Mouse (Mus musculus) midbrain, embryonic 16.5 days (tissue): Measurements from ENCODE around the gene Gm48551. TPM values are rescaled to one million over a fixed set of nuclear protein-coding genes. Genes with fewer than 3 reads are reported as not detected.
A peak's percentile ranks its signal among the peaks of the same experiment; 100 is the strongest.

Source experiments
- ATAC-seq: fragments of 200-750 bp; cut with Nextera tagmentation; 2 replicates; pipeline ENCODE4 v1.8.0; 2017; ENCODE audit warnings: moderate TSS enrichment
- H3K27ac ChIP-seq: fragments of 300-500 bp; sonication (generic); 2 replicates; pipeline ENCODE4 v1.5.1; 2014; ENCODE audit warnings: mild to moderate bottlenecking, low read length, mixed read lengths
- H3K27me3 ChIP-seq: fragments of 300-500 bp; sonication (generic); 2 replicates; pipeline ENCODE4 v1.6.1; 2014; ENCODE audit warnings: low read depth, low read length, mixed read lengths; ENCODE audit not compliant: control insufficient read depth, insufficient read depth
- H3K36me3 ChIP-seq: fragments of 300-500 bp; sonication (generic); 2 replicates; pipeline ENCODE4 v1.6.1; 2014; ENCODE audit warnings: mild to moderate bottlenecking, low read length, moderate library complexity, mixed read lengths; ENCODE audit not compliant: control insufficient read depth, insufficient read depth
- H3K4me1 ChIP-seq: fragments of 300-500 bp; sonication (generic); 2 replicates; pipeline ENCODE4 v1.6.1; 2014; ENCODE audit warnings: mild to moderate bottlenecking, low read length, mixed read lengths; ENCODE audit not compliant: control insufficient read depth, insufficient read depth
- H3K4me2 ChIP-seq: fragments of 300-500 bp; sonication (generic); 2 replicates; pipeline ENCODE4 v1.6.1; 2014; ENCODE audit warnings: mild to moderate bottlenecking, low read length, mixed read lengths
- H3K4me3 ChIP-seq: fragments of 300-500 bp; sonication (generic); 2 replicates; pipeline ENCODE4 v1.5.1; 2014; ENCODE audit warnings: low read depth, mild to moderate bottlenecking, low read length, moderate library complexity, mixed read lengths
- H3K9ac ChIP-seq: fragments of 300-500 bp; sonication (generic); 2 replicates; pipeline ENCODE4 v1.6.1; 2014; ENCODE audit warnings: low read depth, low read length, mixed read lengths
- H3K9me3 ChIP-seq: fragments of 300-500 bp; sonication (generic); replicated peaks from 2 replicates; pipeline ENCODE4 v1.6.1; 2014; ENCODE audit warnings: mild to moderate bottlenecking, low read length, mixed read lengths; ENCODE audit not compliant: control insufficient read depth, poor library complexity, severe bottlenecking
- WGBS: fragments of 180-500 bp; shearing (Covaris S2); extraction: QIAGEN DNeasy Blood & Tissue Kit; methylation state at CpG from one replicate; pipeline ENCODE4 v1.1.7; 2014; 5-methylcytosine and 5-hydroxymethylcytosine counted together
- microRNA-seq: library from miRNA; unstranded; fragments of <30 nt; microRNA quantifications from one replicate; pipeline ENCODE4, GENCODE M21; 2017
- polyA plus RNA-seq: library from polyadenylated mRNA; unstranded; fragments of >200 nt; fragmentation: Nextera tagmentation; extraction: Ambion mirVana; gene quantifications from 2 replicates; pipeline ENCODE4 v1.2.1, GENCODE M21; 2015

The Gm48551 gene
- polyA plus RNA-seq, 1 experiment from 2014 or later: 6.1 TPM

DNA sequence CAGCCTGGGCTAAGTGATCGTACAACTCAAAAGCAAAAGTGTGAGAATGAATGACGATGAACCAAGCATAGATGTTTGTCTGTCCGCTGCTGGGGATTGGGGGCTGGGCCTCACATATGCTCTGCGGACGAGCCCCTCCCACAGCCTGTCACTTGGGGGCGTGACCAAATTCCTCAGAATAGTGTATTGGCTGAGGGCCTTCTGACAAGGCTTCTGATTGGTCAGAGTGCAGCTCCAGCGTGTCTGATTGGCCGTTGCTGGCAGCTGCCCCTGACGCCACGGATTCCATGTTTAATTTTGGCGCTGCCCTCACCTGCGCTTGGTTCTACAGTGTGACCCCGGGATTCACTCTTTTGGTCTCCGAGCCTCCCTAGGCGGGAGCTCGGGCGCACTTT lies 48.6 kb downstream of the Gm48551 start:
- Histone ChIP-seq H3K4me2 (peak overlapping the region; percentile 61), H3K27ac (peak overlapping the region; percentile 50; the same call in 1 of the 2 replicates), H3K4me3 (peak overlapping the region; percentile 30), H3K36me3 (no peaks in the 10 kb centered on the region), H3K27me3 (peaks cover 3% of the 10 kb centered on the region), H3K9me3 (no peaks in the 10 kb centered on the region), H3K9ac (peak overlapping the region; percentile 54), H3K4me1 (peaks cover 22% of the 10 kb centered on the region)
- peak; percentile 89 for ATAC-seq
- 5% methylated on average over 17 of the region's 17 CpGs for WGBS

GRCm38 (mm10) chr10:81433541-81434289 lies 49.4 kb downstream of the Gm48551 start:
- Histone ChIP-seq H3K9ac (peak overlapping the region; percentile 54; the same call in 1 of the 2 replicates), H3K27me3 (no peaks in the 10 kb centered on the region; the same call in 1 of the 2 replicates), H3K9me3 (no peaks in the 10 kb centered on the region), H3K4me1 (peaks cover 22% of the 10 kb centered on the region), H3K4me3 (no peak overlapping the region), H3K27ac (no peak overlapping the region), H3K36me3 (no peaks in the 10 kb centered on the region), H3K4me2 (no peak overlapping the region; the same call in 1 of the 2 replicates)
- no peak for ATAC-seq
- 72% methylated on average over 26 of the region's 26 CpGs for WGBS

DNA sequence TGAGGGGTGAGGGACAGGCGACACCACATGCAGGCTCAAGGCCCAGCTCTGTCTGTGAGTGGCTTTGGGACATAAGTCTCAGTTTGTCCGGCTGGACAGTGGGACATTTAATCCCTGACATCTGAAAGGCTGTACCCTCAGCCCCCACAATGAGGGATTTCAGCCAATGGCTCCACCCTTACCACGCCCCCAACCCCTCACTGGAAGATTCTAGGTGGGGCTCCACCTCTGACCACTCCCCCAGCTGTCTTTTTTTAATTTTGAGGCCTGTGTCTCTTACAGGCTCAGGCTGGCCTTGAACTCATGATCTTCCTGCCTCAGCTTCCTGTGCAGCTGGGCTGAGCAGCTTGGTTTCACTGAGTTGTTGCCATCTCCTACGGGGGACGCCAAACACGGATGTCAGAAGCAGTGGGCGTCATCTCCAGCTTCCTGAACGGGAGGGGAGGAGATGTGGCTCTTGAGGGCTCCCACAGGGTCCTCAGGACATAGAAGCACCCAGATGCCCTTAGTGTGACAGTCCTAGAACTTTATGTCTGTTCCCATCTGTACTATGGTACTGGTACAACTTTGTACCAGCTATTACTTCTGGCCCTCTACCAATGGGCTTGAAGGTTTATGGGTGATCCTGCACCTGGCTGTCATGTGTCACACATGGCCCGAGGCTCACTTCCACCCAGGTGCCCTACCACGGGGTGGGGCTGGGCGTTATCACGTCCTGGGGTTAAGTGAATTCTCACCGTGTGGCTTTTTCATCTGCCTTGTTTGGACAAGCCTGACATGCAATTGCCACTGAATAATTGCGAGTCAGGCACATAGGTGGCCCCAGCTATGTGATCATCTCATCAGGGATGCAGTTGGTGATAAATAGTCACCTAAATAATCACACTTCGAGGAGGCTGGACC lies 50.3 kb downstream of the Gm48551 start:
- H3K4me1 ChIP-seq: peaks cover 18% of the 10 kb centered on the region
- no peaks in the 10 kb centered on the region for H3K36me3 ChIP-seq
- no peak overlapping the region for H3K4me3 ChIP-seq
- no peak for ATAC-seq
- WGBS: 66% methylated on average over 15 of the region's 15 CpGs
- no peak overlapping the region for H3K4me2 ChIP-seq
- H3K27me3 ChIP-seq: no peaks in the 10 kb centered on the region; the same call in 1 of the 2 replicates
- H3K27ac ChIP-seq: peak overlapping the region; percentile 66; the same call in 1 of the 2 replicates
- 0 out of 2 replicates have a peak overlapping the region, but pooled peaks have one; percentile 6 for H3K9ac ChIP-seq
- no peaks in the 10 kb centered on the region for H3K9me3 ChIP-seq

- 61% methylated on average over 3 of the region's 3 CpGs for WGBS
- Histone ChIP-seq H3K9ac (no peak overlapping the region), H3K4me1 (peaks cover 15% of the 10 kb centered on the region), H3K4me3 (no peak overlapping the region), H3K4me2 (no peak overlapping the region), H3K27me3 (no peaks in the 10 kb centered on the region; the same call in 1 of the 2 replicates), H3K9me3 (no peaks in the 10 kb centered on the region), H3K27ac (peak overlapping the region; percentile 66), H3K36me3 (no peaks in the 10 kb centered on the region)
- no peak for ATAC-seq
These were observed 51.2 kb downstream of the Gm48551 start for GRCm38 (mm10) chr10:81435436-81435835.

- Histone ChIP-seq H3K27me3 (peaks cover 5% of the 10 kb centered on the region), H3K4me2 (no peak overlapping the region), H3K9me3 (no peaks in the 10 kb centered on the region), H3K9ac (no peak overlapping the region), H3K36me3 (no peaks in the 10 kb centered on the region), H3K4me1 (no peaks in the 10 kb centered on the region), H3K4me3 (no peak overlapping the region), H3K27ac (no peak overlapping the region)
- no peak for ATAC-seq
These were observed 56.8 kb downstream of the Gm48551 start for GRCm38 (mm10) chr10:81441019-81441418.

Small RNA genes within 50 kb of the gene (microRNA-seq; reads per million reads assigned to microRNA genes)
- 0.52 reads per million for gene Mir1191b
- not detected for gene Mir6913

Other genes with a start within 250 kb of the Gm48551 start
- gene Zbtb7a, start 249.2 kb upstream of the Gm48551 start, polyA plus RNA-seq: 11.3 and 12.6 TPM in 2 replicates
- gene Pias4, start 216.5 kb upstream of the Gm48551 start, polyA plus RNA-seq: 49.7 and 52.2 TPM in 2 replicates
- gene Eef2, start 207.8 kb upstream of the Gm48551 start, polyA plus RNA-seq: 535 and 543 TPM in 2 replicates
- 52.5 and 58.3 TPM in 2 replicates for gene Dapk3, start 201.5 kb upstream of the Gm48551 start, polyA plus RNA-seq
- not detected in 2 replicates for gene 4930442H23Rik, start 200.6 kb upstream of the Gm48551 start, polyA plus RNA-seq
- gene Nmrk2, start 182.4 kb upstream of the Gm48551 start, polyA plus RNA-seq: 0.19 TPM in 1 of 2 replicates, not detected in the other
- 96.8 and 102 TPM in 2 replicates for gene Atcay, start 153.6 kb upstream of the Gm48551 start, polyA plus RNA-seq
- gene Zfr2, start 151.3 kb upstream of the Gm48551 start, polyA plus RNA-seq: 26.5 and 31.0 TPM in 2 replicates
- gene Matk, start 131.5 kb upstream of the Gm48551 start, polyA plus RNA-seq: 43.3 and 67.9 TPM in 2 replicates
- 128 and 130 TPM in 2 replicates for gene Mrpl54, start 117.5 kb upstream of the Gm48551 start, polyA plus RNA-seq
- gene Apba3, start 117.5 kb upstream of the Gm48551 start, polyA plus RNA-seq: 28.8 and 33.8 TPM in 2 replicates
- 9.2 and 10.1 TPM in 2 replicates for gene Tjp3, start 92.9 kb upstream of the Gm48551 start, polyA plus RNA-seq
- 135 and 147 TPM in 2 replicates for gene Pip5k1c, start 91.5 kb upstream of the Gm48551 start, polyA plus RNA-seq
- gene Cactin, start 63.4 kb upstream of the Gm48551 start, polyA plus RNA-seq: 27.6 and 28.3 TPM in 2 replicates
- 4.8 and 5.2 TPM in 2 replicates for gene Tbxa2r, start 55.7 kb upstream of the Gm48551 start, polyA plus RNA-seq
- gene Gipc3, start 41.2 kb upstream of the Gm48551 start, polyA plus RNA-seq: not detected in 2 replicates
- gene Hmg20b, start 34.0 kb upstream of the Gm48551 start, polyA plus RNA-seq: 24.9 and 25.0 TPM in 2 replicates
- 17.2 and 18.1 TPM in 2 replicates for gene Mfsd12, start 27.0 kb upstream of the Gm48551 start, polyA plus RNA-seq
- 0.63 and 0.80 TPM in 2 replicates for gene 4930404N11Rik, start 18.6 kb upstream of the Gm48551 start, polyA plus RNA-seq
- gene Fzr1, start 6.0 kb upstream of the Gm48551 start, polyA plus RNA-seq: 145 and 146 TPM in 2 replicates
- 77.5 and 86.2 TPM in 2 replicates for gene Dohh, start within 50 bp of the Gm48551 start, polyA plus RNA-seq
- 2.3 and 3.3 TPM in 2 replicates for gene Gm48552, start 4.5 kb downstream of the Gm48551 start, polyA plus RNA-seq
- gene Smim24, start 8.6 kb downstream of the Gm48551 start, polyA plus RNA-seq: 1.2 and 1.4 TPM in 2 replicates
- 15.4 and 17.2 TPM in 2 replicates for gene Nfic, start 71.2 kb downstream of the Gm48551 start, polyA plus RNA-seq
- 88.3 and 103 TPM in 2 replicates for gene Celf5, start 98.2 kb downstream of the Gm48551 start, polyA plus RNA-seq
- gene Ncln, start 111.9 kb downstream of the Gm48551 start, polyA plus RNA-seq: 61.1 and 61.3 TPM in 2 replicates
- 0.44 and 0.58 TPM in 2 replicates for gene S1pr4, start 115.7 kb downstream of the Gm48551 start, polyA plus RNA-seq
- 0.80 and 0.87 TPM in 2 replicates for gene Gna15, start 139.8 kb downstream of the Gm48551 start, polyA plus RNA-seq
- gene Gna11, start 160.7 kb downstream of the Gm48551 start, polyA plus RNA-seq: 89.7 and 90.2 TPM in 2 replicates
- gene Aes, start 175.0 kb downstream of the Gm48551 start, polyA plus RNA-seq: 700 and 706 TPM in 2 replicates
- 39.0 and 54.8 TPM in 2 replicates for gene Tle2, start 190.1 kb downstream of the Gm48551 start, polyA plus RNA-seq
- 4.3 and 5.2 TPM in 2 replicates for gene Tle6, start 216.6 kb downstream of the Gm48551 start, polyA plus RNA-seq
- gene BC025920, start 221.8 kb downstream of the Gm48551 start, polyA plus RNA-seq: 1.9 and 2.0 TPM in 2 replicates
- gene Sirt6, start 243.3 kb downstream of the Gm48551 start, polyA plus RNA-seq: 51.3 and 52.3 TPM in 2 replicates
- 18.4 and 18.6 TPM in 2 replicates for gene Ankrd24, start 244.1 kb downstream of the Gm48551 start, polyA plus RNA-seq